Mouse (Mus musculus): ENCODE results near the gene Zfp536.

- no peak for TF ChIP-seq POLR2A (IDR thresholded peaks at IDR 0.05; ENCODE audit: low read depth, low read length)
- no peak for TF ChIP-seq CTCF (IDR thresholded peaks at IDR 0.05; ENCODE audit: extremely low read depth, insufficient read length, insufficient replicate concordance, low read depth, low read length)
Observed at GRCm38 (mm10) chr7:37820670-37821301, 47.3 kb upstream of the Zfp536 start.
